Mouse (Mus musculus) skeletal muscle tissue, adult 2 months (tissue): ENCODE measurements at regions not wholly inside any gene's neighbourhood (a gene's known extent, or its start where the extent isn't known, plus 50 kb on each side); places are given as distances from the start of the nearest gene placed in this dataset.

Experiments
- DNase-seq: peaks from one replicate; pipeline ENCODE4 v3.0.0-alpha.2; 2012; ENCODE audit warnings: low read depth, low spot score

- DNase-seq = no peak
These were observed 104.0 kb upstream of the Nr2f2 start for GRCm38 (mm10) chr7:70470557-70470956.

DNA sequence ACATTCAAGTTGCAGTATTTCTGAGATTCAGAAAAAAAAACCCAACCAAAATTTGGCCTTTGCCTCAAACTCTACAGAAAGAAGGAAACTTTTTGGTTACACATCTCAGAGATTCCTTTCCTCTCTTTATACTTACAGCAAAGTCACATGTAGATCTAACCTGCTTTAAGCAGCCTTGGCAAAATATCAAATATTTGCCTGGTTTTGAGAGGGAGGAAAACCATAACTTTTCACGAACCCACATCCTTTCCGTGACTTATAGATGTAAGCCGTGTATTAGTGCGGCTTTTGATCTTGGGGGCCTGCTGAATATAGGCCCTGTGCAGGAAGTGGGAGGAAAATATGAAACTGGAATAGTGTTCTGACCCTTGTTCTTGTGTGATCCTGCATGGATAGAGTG is 95.6 kb upstream of the Nr2f2 start:
- no peak for DNase-seq

DNA sequence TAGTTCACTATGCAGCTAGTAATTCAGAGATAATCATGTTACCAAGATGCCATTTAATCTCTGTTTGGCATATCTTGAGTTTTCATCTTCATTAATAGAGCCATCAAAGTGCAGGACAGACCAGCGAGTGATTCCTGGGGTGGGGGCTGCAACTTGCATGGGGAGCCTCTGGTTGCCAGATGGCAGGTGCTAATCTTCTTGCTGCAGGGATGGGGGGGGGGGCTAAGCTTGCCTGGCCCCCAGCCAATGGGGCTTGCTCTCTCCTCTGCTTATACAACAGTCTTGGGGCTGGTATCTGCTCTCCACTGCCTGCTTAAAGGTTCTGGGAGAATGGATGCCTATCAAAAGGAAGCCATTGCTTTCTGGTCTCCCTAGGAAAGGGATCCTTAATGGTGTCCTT is 88.0 kb upstream of the Nr2f2 start:
- DNase-seq = no peak

DNA sequence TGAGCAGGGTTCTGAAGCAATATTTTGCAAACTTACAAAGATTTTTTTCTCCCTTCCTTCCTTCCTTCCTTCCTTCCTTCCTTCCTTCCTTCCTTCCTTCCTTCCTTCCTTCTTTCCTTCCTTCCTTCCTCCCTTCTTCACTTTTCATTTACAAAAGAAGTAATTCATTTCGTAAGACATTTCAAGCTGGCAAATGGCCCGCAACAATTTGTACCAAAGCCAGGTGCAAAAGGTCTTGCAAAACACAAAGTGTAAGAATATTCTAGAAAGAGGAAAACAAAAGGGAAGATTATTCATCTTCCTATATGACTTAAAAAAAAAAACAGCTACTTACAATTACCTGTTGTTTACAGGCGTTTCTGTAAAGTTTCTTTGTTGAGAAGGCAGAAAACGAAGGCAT is 86.3 kb upstream of the Nr2f2 start:
- no peak for DNase-seq

- DNase-seq = no peak
These were observed 72.4 kb upstream of the Nr2f2 start for GRCm38 (mm10) chr7:70438908-70439307.

DNA sequence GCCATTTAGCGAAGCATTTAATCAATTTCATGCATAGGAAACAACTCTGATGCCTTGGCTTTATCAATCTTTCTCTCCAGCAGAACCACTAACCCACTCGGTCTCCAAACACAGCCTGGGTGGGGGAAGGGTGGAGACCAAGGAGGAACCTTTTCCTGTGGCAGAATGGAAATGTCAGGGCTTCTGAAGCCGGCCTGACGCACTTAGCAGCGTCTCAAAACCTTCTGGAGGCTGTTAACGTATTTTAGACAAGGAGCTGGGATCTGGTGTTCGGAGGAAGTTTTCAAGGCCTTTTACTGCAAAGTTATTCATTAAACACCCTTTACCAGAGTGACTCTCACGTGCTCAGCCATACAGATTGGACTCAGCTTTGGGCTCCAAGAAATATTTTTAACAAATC is 67.3 kb upstream of the Nr2f2 start:
- DNase-seq = no peak

GRCm38 (mm10) chr7:70433358-70433757 is 66.8 kb upstream of the Nr2f2 start:
- DNase-seq = no peak

DNA sequence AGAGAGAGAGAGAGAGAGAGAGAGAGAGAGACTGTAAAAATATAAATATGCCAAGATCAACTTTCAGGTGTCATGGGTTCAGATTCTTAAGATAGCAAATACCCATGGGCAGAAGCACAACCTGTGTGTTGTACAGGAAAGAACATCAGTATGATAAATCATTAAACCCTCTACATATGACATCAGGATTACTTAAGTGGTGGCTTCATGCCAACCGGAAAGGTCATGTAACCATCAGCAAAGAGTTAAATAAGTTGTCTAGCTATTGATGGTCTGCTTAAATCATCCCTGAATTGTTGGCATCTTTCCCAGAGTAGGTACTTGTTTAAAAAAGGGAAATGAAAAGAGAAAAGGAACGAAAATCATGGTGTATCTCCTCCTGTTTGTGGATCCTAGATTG is 65.2 kb upstream of the Nr2f2 start:
- no peak for DNase-seq

DNA sequence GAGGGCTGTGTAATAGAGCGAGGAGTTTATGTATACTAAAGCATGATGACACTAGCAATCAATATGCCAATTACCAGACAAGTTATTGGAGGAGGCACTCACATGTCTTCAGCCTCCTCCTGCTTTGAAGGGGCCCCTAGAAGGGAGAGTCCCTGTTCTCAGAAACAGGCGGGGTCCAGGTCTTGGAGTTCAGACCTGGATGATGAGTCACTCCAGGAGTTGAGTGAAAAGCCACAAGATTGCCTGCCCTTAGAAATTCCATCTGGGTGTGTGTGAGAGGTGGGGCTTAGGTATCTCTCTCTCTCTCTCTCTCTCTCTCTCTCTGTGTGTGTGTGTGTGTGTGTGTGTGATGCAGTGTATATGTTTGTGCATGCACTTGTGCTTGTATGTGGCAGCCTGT is 62.8 kb upstream of the Nr2f2 start:
- DNase-seq = no peak

GRCm38 (mm10) chr7:70424231-70424620 is 57.7 kb upstream of the Nr2f2 start:
- DNase-seq = no peak

DNA sequence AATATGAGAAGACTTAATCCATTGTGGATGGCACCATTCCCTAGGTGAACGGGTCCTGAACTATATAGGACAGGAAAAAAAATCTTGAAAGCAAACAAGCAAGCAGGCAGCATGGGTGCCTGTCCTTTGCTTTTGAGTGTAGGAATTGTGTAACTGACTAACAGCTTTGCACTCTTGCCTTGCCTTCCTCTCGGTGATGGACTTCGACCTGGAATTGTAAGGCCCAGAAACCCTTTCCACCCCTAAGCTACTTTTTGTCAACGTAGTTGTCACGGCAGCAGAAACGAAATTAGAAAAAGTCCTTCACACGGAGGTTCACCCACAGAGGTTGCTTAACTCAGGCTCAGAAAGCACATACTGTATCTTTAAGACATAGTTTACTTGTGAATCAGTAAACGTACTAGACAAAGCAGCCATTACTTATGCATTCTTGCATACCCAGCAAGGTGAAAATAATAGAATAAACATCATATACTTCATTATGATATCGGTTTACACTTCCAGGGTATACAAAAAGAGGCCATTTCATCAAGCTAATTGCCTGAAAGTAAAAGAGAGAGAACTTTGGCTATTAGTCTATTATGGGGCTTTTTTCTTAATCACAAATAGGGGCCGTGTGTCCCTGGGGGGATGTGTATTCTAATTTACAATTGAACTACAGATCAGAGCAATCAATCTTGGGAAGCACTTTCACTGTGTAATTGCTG is 57.1 kb upstream of the Nr2f2 start:
- no peak for DNase-seq

DNA sequence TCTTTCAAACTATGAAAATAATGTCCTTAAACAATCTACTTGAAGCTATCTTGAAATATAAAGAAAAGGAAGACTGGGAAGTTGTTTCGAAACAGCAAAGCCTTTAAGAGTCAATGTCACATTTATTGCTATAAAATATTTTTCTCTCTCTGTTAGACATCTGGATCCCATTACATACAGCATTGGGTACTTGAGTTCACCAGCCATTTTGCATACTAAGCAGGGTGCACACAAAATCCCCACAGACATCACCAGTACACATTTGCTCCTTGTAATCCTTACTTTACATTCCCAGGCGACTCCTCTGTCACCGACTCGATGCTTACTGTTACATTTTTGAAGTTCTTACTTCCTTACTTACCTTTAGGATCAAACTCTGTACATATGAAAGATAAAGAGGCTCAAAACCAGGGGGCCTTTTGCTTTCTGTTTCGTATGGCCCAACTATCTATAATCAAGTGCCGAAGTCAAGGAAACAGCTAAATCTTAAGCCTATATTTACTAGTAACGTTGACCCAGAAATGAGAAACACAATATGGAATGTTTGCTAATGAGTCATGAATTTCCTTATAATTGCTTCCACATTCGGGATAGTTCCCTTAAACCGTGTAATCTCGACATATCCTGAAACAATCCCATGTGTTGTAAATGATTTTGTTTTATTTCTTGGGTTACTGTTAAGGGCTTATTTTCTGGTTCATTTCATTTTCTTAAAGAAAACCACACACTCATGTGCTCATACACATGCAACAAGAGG is 49.8 kb upstream of the Nr2f2 start:
- DNase-seq = no peak
